Mouse (Mus musculus) R1 (cell line): ENCODE measurements around the gene Fam204a.

ENCODE experiments used
- DNase-seq: peaks from one replicate; pipeline ENCODE4 v3.0.0-alpha.2; 2018; ENCODE audit warnings: low read depth, low spot score

Gene Fam204a

DNA sequence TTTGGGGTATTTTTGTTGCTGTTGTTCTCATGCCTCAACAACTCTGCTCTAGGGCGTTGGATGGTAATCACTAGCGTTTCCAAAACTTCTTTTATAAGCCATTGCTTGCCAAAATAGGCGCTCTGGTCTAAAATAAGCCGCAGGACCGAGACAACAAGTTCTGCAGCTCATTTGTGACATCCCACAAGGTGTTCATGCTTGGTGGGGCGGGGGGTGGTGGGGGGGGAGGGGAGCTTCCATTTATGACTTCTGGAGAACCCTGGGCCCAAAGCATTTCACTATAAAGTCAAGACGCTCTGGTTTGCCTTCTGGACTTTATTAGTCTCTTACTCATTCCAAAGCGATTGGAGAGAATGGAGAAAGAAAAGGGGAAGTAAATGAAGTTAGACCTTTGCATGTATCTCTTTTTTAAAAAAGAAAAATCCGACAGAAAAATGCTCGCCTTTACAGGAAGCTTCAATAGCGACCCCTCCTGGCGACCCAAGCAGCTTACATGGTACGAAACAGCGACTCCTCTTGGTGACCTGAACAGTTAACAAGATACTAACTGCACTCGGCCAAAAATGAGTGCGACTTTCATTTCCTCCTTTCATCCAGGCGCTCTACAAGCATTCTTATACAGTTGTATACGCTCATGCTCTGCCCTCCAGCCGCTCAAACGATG is 65.8 kb downstream of the Fam204a start:
- DNase-seq = peak; percentile 83

GRCm38 (mm10) chr19:60159827-60160226 is 66.7 kb downstream of the Fam204a start:
- DNase-seq = peak; percentile 11

- DNase-seq = no peak
Observed at GRCm38 (mm10) chr19:60155266-60155665, 71.2 kb downstream of the Fam204a start.

DNA sequence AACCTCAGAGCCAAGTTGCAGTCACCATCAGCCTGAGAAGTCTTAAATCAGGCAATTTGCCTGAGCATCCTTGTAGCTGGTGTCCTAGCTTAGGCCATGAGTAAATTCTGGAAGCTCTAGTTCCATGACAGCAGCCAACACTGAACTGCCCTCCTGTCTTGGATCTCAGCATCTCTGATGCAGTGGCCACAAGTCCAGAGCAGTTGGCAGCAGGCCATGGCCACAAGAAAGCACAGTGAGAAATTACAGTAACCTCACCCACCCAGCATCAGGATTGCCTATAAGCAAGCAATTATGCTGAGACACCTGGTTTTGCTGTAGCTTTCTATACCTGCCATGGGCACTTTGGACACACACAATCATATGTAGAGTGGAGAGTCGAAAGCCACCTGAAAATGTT is 73.4 kb downstream of the Fam204a start:
- no peak for DNase-seq

- DNase-seq = no peak
Observed at GRCm38 (mm10) chr19:60150056-60150455, 76.4 kb downstream of the Fam204a start.

DNA sequence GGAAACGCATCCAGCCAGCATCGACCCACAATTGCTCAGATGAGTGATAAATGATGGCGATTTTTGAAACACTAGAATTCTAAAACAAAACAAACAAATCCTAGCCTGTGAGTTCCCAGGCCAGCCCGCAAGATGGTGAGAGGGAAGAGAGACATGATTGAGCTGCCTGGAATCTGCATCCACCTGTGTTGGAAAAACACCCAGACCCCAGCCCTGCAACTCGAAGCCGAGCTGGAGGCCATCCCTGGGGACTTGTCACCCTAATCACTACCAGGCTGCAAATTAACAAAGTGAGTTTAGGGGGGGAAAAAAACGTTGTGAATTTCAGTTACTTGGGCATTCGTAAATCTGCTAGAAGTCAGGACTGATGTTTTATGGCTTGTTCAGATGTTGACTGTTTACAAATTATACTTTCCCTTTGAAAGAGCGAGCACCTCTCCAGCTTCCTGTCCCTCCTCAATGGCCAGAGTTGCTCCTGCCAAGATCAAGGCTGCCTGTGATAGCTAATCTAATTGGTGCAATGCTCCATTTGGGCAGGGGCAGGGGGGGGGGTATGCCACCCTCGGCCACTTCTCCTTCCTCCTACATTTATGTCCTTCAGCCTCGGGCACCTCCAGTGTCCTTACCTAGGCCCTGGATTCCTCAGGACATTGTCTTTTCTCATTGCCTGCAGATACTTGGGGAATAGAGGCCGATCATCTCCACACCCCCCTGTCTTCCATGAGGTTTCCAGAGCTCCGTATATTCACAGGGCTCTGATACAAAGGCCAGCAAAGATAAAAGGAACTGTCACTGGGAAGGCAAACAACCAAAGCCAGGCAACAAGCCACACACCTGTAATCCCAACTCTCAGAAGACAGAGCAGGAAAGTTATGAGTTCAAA is 77.2 kb downstream of the Fam204a start:
- DNase-seq = no peak
